ENCODE assay signal across 9 mouse cellular contexts in the genomic region with DNA sequence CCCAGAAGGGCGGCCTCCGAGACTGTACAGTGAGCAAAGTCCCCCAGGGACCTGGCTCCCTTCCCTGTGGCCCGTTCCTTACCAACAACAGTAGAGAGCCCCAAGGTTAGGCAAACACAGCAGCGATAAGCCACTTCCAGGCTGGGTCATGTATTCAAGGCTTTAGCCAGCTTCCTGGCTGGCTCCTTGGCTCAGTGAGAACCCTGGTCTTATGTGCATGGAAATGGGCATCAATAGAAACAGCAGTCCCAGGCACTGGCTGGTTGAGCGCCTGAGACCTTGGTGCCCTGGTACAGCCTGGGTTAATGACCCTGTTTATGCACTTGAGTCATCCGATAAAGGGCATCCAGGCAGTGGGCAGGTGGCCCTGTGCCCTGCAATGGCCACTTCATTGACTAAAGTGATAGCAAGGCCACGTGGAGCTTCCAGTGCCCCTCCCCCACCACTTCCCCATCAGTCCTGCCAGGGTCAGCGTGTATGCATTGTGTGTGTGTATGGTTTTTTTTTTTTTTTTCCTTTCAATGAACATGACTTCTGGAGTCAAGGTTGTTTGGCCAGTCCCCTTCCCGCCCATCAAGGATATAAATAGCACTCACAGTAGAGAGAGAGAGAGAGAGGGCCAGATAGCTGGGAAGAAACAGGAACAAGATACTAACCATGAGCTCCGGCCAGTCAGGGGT. TPM values are rescaled to one million over a fixed set of nuclear protein-coding genes. Genes with fewer than 3 reads are reported as not detected.
A peak's percentile ranks its signal among the peaks of the same experiment; 100 is the strongest.
DNase-seq lines count a peak whose midpoint lies in the region; ATAC-seq lines count a peak whose summit lies in the region.
"Had no signal": no experiment of that assay in that cellular context is flagged by ENCODE, and none has a peak within 500 bp of the region (broad histone marks: within the 10 kb centered on the region; RNA-seq: fewer than 3 reads in every experiment).

Gene Nr0b2, plus strand, starts transcription at position 609 of the 680 bp plus-strand sequence.

- peaks cover 26% of the 10 kb centered on the region for H3K27me3 ChIP-seq in megakaryocyte, embryonic 14.5 days (replicated peaks)
- H3K27me3 ChIP-seq in forebrain, embryonic 14.5 days (replicated peaks; ENCODE audit: control insufficient read depth, insufficient read depth, low read length), result no peaks in the 10 kb centered on the region
- H3K27me3 ChIP-seq in limb, embryonic 10.5 days (ENCODE audit: low read depth, poor library complexity, severe bottlenecking), result peaks cover 20% of the 10 kb centered on the region; the same call in 1 of the 2 replicates
- peaks cover 10% of the 10 kb centered on the region; the same call in 1 of the 2 replicates for H3K27me3 ChIP-seq in midbrain, embryonic 13.5 days

- no peak within 1 kb of the TSS for H3K9ac ChIP-seq in forebrain, embryonic 14.5 days (ENCODE audit: low read length)
- H3K9ac ChIP-seq in midbrain, embryonic 13.5 days (replicated peaks), result no peak within 1 kb of the TSS

- H3K27ac ChIP-seq in forebrain, embryonic 14.5 days (ENCODE audit: low read depth, low read length), result no peak within 1 kb of the TSS
- no peak within 1 kb of the TSS for H3K27ac ChIP-seq in limb, embryonic 10.5 days
- H3K27ac ChIP-seq in midbrain, embryonic 13.5 days, result no peak within 1 kb of the TSS

- ATAC-seq in forebrain, embryonic 14.5 days, result no peak
- no peak for ATAC-seq in midbrain, embryonic 13.5 days

- intact Hi-C loops in heart, postnatal 10 days (cut with DNase I), result no loop called here

- peak; percentile 36 for DNase-seq in kidney, adult 18-20 months
- no peak for DNase-seq in kidney, postnatal 10 days
- peak; percentile 84 for DNase-seq in adrenal gland, postnatal 10 days
- DNase-seq in heart, postnatal 10 days, result peak; percentile 68 to 71
- DNase-seq in forebrain, embryonic 14.5 days (ENCODE audit: low spot score), result no peak
- DNase-seq in limb, embryonic 10.5 days (ENCODE audit: low spot score), result no peak

- no peak within 1 kb of the TSS for H3K4me2 ChIP-seq in forebrain, embryonic 14.5 days (ENCODE audit: low read length)
- no peak within 1 kb of the TSS for H3K4me2 ChIP-seq in midbrain, embryonic 13.5 days (replicated peaks)

- peaks cover 7% of the 10 kb centered on the region for H3K9me3 ChIP-seq in megakaryocyte, embryonic 14.5 days
- H3K9me3 ChIP-seq in forebrain, embryonic 14.5 days (replicated peaks; ENCODE audit: control insufficient read depth, low read length), result no peaks in the 10 kb centered on the region
- H3K9me3 ChIP-seq in limb, embryonic 10.5 days (replicated peaks), result no peaks in the 10 kb centered on the region
- H3K9me3 ChIP-seq in midbrain, embryonic 13.5 days, result no peaks in the 10 kb centered on the region

- 72% methylated on average over 10 of the region's 10 CpGs for WGBS in forebrain, embryonic 14.5 days
- WGBS in limb, embryonic 10.5 days, result 79% methylated on average over 10 of the region's 10 CpGs
- 79% methylated on average over 10 of the region's 10 CpGs for WGBS in midbrain, embryonic 13.5 days

- H3K4me1 ChIP-seq in megakaryocyte, embryonic 14.5 days, result peaks cover 26% of the 10 kb centered on the region
- H3K4me1 ChIP-seq in forebrain, embryonic 14.5 days (ENCODE audit: control insufficient read depth, insufficient read depth, low read length), result no peaks in the 10 kb centered on the region
- peaks cover 6% of the 10 kb centered on the region; the same call in 1 of the 2 replicates for H3K4me1 ChIP-seq in limb, embryonic 10.5 days
- no peaks in the 10 kb centered on the region for H3K4me1 ChIP-seq in midbrain, embryonic 13.5 days (replicated peaks)

- H3K4me3 ChIP-seq in megakaryocyte, embryonic 14.5 days (replicated peaks), result peak within 1 kb of the TSS; percentile 64
- no peak within 1 kb of the TSS for H3K4me3 ChIP-seq in forebrain, embryonic 14.5 days (ENCODE audit: low read depth, low read length)
- H3K4me3 ChIP-seq in limb, embryonic 10.5 days, result no peak within 1 kb of the TSS
- no peak within 1 kb of the TSS for H3K4me3 ChIP-seq in midbrain, embryonic 13.5 days (replicated peaks)

- no peaks in the 10 kb centered on the region for H3K36me3 ChIP-seq in megakaryocyte, embryonic 14.5 days (replicated peaks; ENCODE audit: low read length)
- H3K36me3 ChIP-seq in forebrain, embryonic 14.5 days (ENCODE audit: control insufficient read depth, insufficient read depth, low read length), result no peaks in the 10 kb centered on the region
- H3K36me3 ChIP-seq in limb, embryonic 10.5 days, result no peaks in the 10 kb centered on the region
- no peaks in the 10 kb centered on the region for H3K36me3 ChIP-seq in midbrain, embryonic 13.5 days

RNA-seq across cellular contexts. Expression of gene Nr0b2, which starts in this region (rescaled TPM):
- total RNA-seq in adrenal gland, postnatal 10 days (2021), result 10 to 100 TPM; 18.0 to 19.3 TPM
- 10 to 100 TPM; 13.9 to 20.4 TPM for total RNA-seq in heart, postnatal 10 days (2021)
- polyA plus RNA-seq in megakaryocyte, embryonic 14.5 days (2012; ENCODE audit: insufficient read depth, low replicate concordance), result not detected in 2 replicates
- not detected in 2 replicates for polyA plus RNA-seq in forebrain, embryonic 14.5 days (2014; fragmentation: Nextera tagmentation; extraction: Ambion mirVana)
- polyA plus RNA-seq in limb, embryonic 10.5 days (2016; fragmentation: Nextera tagmentation; extraction: Ambion mirVana), result 0.13 TPM in 1 of 2 replicates, not detected in the other
- polyA plus RNA-seq in midbrain, embryonic 13.5 days (2015; fragmentation: Nextera tagmentation; extraction: Ambion mirVana), result not detected in 2 replicates
- polyA plus RNA-seq: gonadal fat pad, adult 2 months had no signal

Comparison
In these comparisons a context has a peak if more than half of its experiments do, and no peak if none do; other contexts are left out.
1. DNase-seq: peak in kidney, adult 18-20 months (single experiment), adrenal gland, postnatal 10 days (single experiment) and heart, postnatal 10 days (2 of 2); none in kidney, postnatal 10 days (single experiment), forebrain, embryonic 14.5 days (single experiment) and limb, embryonic 10.5 days (single experiment).